Mouse (Mus musculus) CH12.LX (cell line): ENCODE results near the gene Spsb4. TPM values are rescaled to one million over a fixed set of nuclear protein-coding genes. Genes with fewer than 3 reads are reported as not detected.

ENCODE experiments used
- DNase-seq: peaks from one replicate; pipeline ENCODE4 v3.0.0-alpha.2; 2013; ENCODE audit errors: extremely low read depth
- H3K27ac ChIP-seq: 2 replicates; pipeline ENCODE4 v1.5.1; 2012; ENCODE audit warnings: low read depth, mild to moderate bottlenecking, control low read depth, moderate library complexity; ENCODE audit not compliant: insufficient read depth
- H3K27me3 ChIP-seq: replicated peaks from 2 replicates; pipeline ENCODE3; 2012; ENCODE audit warnings: inconsistent platforms
- H3K36me3 ChIP-seq, 2 experiments: replicated peaks in 1 of 2; 2 replicates each; pipeline versions ENCODE3 to v1.6.1; 2012; ENCODE audit warnings: inconsistent platforms in 1 of 2, low read length in 1 of 2, mild to moderate bottlenecking in 1 of 2, mixed read lengths in 1 of 2, moderate library complexity in 1 of 2; ENCODE audit not compliant: control insufficient read depth in 1 of 2, insufficient read depth in 1 of 2
- H3K4me1 ChIP-seq, 2 experiments: 2 replicates each; pipeline ENCODE4 v1.6.1; 2012; ENCODE audit warnings: inconsistent platforms in 1 of 2, moderate library complexity in 1 of 2; ENCODE audit not compliant: insufficient read depth in 2 of 2, control insufficient read depth in 1 of 2
- H3K4me2 ChIP-seq: 2 replicates; pipeline ENCODE4 v1.6.1; 2012; ENCODE audit warnings: low read depth, mild to moderate bottlenecking, control low read depth; ENCODE audit not compliant: poor library complexity, insufficient read depth, severe bottlenecking
- H3K4me3 ChIP-seq, 3 experiments: fragments of 150-350 bp in 1 of 3; sonication (generic) in 1 of 3; replicated peaks in 1 of 3; 2 replicates each; pipeline versions ENCODE3 to v1.5.1; 2011 to 2012; ENCODE audit warnings: low read depth in 2 of 3, low read length in 2 of 3, mild to moderate bottlenecking in 2 of 3, moderate library complexity in 2 of 3, control low read depth in 1 of 3, improper control_type of control experiment in 1 of 3, inconsistent platforms in 1 of 3, mixed read lengths in 1 of 3; ENCODE audit not compliant: poor library complexity in 1 of 3
- H3K79me2 ChIP-seq: replicated peaks from 2 replicates; pipeline ENCODE4 v1.6.1; 2012; ENCODE audit warnings: mild to moderate bottlenecking, moderate library complexity; ENCODE audit not compliant: control insufficient read depth, poor library complexity, insufficient read depth, severe bottlenecking; ENCODE audit errors: extremely low read depth
- H3K9ac ChIP-seq: 2 replicates; pipeline ENCODE4 v1.6.1; 2012; ENCODE audit warnings: low read depth, mild to moderate bottlenecking, control low read depth, moderate library complexity; ENCODE audit not compliant: insufficient read depth
- H3K9me3 ChIP-seq: replicated peaks from 2 replicates; pipeline ENCODE3; 2012; ENCODE audit warnings: low read length, inconsistent platforms, mixed read lengths
- BHLHE40 ChIP-seq: IDR thresholded peaks from 2 replicates; pipeline ENCODE4 v1.6.1; 2011; ENCODE audit warnings: mild to moderate bottlenecking, low read depth, low read length, improper control_type of control experiment
- CHD1 ChIP-seq: IDR thresholded peaks from 2 replicates; pipeline ENCODE4 v1.6.1; 2012; ENCODE audit warnings: low read depth, low read length, improper control_type of control experiment, inconsistent platforms
- CHD2 ChIP-seq: IDR thresholded peaks from 2 replicates; pipeline ENCODE4 v1.6.1; 2011; ENCODE audit warnings: low read length, improper control_type of control experiment
- E2F4 ChIP-seq: IDR thresholded peaks from 2 replicates; pipeline ENCODE4 v1.6.1; 2011; ENCODE audit warnings: low read depth, low read length, improper control_type of control experiment; ENCODE audit not compliant: insufficient replicate concordance
- EP300 ChIP-seq: IDR thresholded peaks from 2 replicates; pipeline ENCODE4 v1.6.1; 2011; ENCODE audit warnings: low read length, improper control_type of control experiment
- GABPA ChIP-seq: IDR thresholded peaks from 2 replicates; pipeline ENCODE4 v1.6.1; 2012; ENCODE audit warnings: low read depth, low read length, improper control_type of control experiment, inconsistent platforms; ENCODE audit not compliant: insufficient replicate concordance
- HCFC1 ChIP-seq: IDR thresholded peaks from 2 replicates; pipeline ENCODE4 v1.6.1; 2012; ENCODE audit warnings: low read depth, mild to moderate bottlenecking, inconsistent platforms, low read length, improper control_type of control experiment
- KAT2A ChIP-seq: IDR thresholded peaks from 2 replicates; pipeline ENCODE4 v1.6.1; 2012; ENCODE audit warnings: low read length, improper control_type of control experiment, inconsistent platforms; ENCODE audit not compliant: insufficient replicate concordance
- MAX ChIP-seq: IDR thresholded peaks from 2 replicates; pipeline ENCODE4 v1.6.1; 2011; ENCODE audit warnings: low read length, improper control_type of control experiment
- MEF2A ChIP-seq: IDR thresholded peaks from 2 replicates; pipeline ENCODE4 v1.6.1; 2014; ENCODE audit warnings: low read depth, mild to moderate bottlenecking, inconsistent platforms, low read length, improper control_type of control experiment, borderline replicate concordance
- MXI1 ChIP-seq: IDR thresholded peaks from 2 replicates; pipeline ENCODE4 v1.6.1; 2011; ENCODE audit warnings: mild to moderate bottlenecking, low read depth, low read length, improper control_type of control experiment
- MYC ChIP-seq: IDR thresholded peaks from 2 replicates; pipeline ENCODE4 v1.6.1; 2011; ENCODE audit warnings: low read depth, mild to moderate bottlenecking, improper control_type of control experiment, low read length
- NELFE ChIP-seq: IDR thresholded peaks from 2 replicates; pipeline ENCODE4 v1.6.1; 2011; ENCODE audit warnings: low read depth, low read length, improper control_type of control experiment
- NRF1 ChIP-seq: IDR thresholded peaks from 2 replicates; pipeline ENCODE4 v1.6.1; 2014; ENCODE audit warnings: low read depth, mild to moderate bottlenecking, inconsistent platforms, low read length, improper control_type of control experiment, moderate library complexity
- RCOR1 ChIP-seq: conservative IDR thresholded peaks from 2 replicates; pipeline ENCODE4 v1.6.1; 2012; ENCODE audit warnings: low read depth, mild to moderate bottlenecking, inconsistent platforms, low read length, improper control_type of control experiment
- SIN3A ChIP-seq: IDR thresholded peaks from 2 replicates; pipeline ENCODE4 v1.6.1; 2012; ENCODE audit warnings: low read length, improper control_type of control experiment, inconsistent platforms
- SMC3 ChIP-seq: IDR thresholded peaks from 2 replicates; pipeline ENCODE4 v1.6.1; 2011; ENCODE audit warnings: low read depth, low read length, improper control_type of control experiment
- TBP ChIP-seq: conservative IDR thresholded peaks from 2 replicates; pipeline ENCODE4 v1.6.1; 2011; ENCODE audit warnings: low read depth, low read length, improper control_type of control experiment
- TCF12 ChIP-seq: IDR thresholded peaks from 2 replicates; pipeline ENCODE4 v1.6.1; 2014; ENCODE audit warnings: low read depth, mild to moderate bottlenecking, inconsistent platforms, low read length, improper control_type of control experiment
- UBTF ChIP-seq: IDR thresholded peaks from 2 replicates; pipeline ENCODE4 v1.6.1; 2012; ENCODE audit warnings: low read depth, mild to moderate bottlenecking, inconsistent platforms, low read length, improper control_type of control experiment, moderate library complexity
- USF1 ChIP-seq: IDR thresholded peaks from 2 replicates; pipeline ENCODE4 v1.6.1; 2014; ENCODE audit warnings: low read depth, mild to moderate bottlenecking, inconsistent platforms, low read length, improper control_type of control experiment
- USF2 ChIP-seq: conservative IDR thresholded peaks from 2 replicates; pipeline ENCODE4 v1.6.1; 2011; ENCODE audit warnings: low read depth, low read length, improper control_type of control experiment
- ZKSCAN1 ChIP-seq: IDR thresholded peaks from 2 replicates; pipeline ENCODE4 v1.6.1; 2012; ENCODE audit warnings: low read depth, inconsistent platforms, low read length, improper control_type of control experiment, borderline replicate concordance
- dilution Hi-C: fragments of 300-500 bp; cut with MboI; formaldehyde crosslinking; loops from 2 replicates; pipeline ENCODE4 v1.14.3; 2020; ENCODE audit warnings: low sequenced_read_pairs; ENCODE audit not compliant: extremely low pct_unique_long_range_greater_than_20kb, extremely low pct_ligation_motif_present
- in situ Hi-C: fragments of 300-500 bp; cut with MboI; formaldehyde crosslinking; loops from 3 replicates; pipeline ENCODE4 v1.14.3; 2019; ENCODE audit warnings: low sequenced_read_pairs, low pct_ligation_motif_present, low pct_unique_long_range_greater_than_20kb, mixed read lengths
- polyA plus RNA-seq: library from polyadenylated mRNA; unstranded; fragments of >175 nt; gene quantifications from 2 replicates; pipeline ENCODE4 v1.2.1, GENCODE M21; 2012; ENCODE audit warnings: low read depth; ENCODE audit not compliant: insufficient read length
- total RNA-seq, 2 experiments: library from RNA; depleted of rRNA; stranded (reverse); fragments of 300-350 nt in 1 of 2; fragments of >200 nt in 1 of 2; gene quantifications; 2 replicates each; pipeline ENCODE4 v1.2.3; 2012 to 2014

Spsb4 gene
- total and polyA plus RNA-seq, 3 experiments = not detected

- Histone ChIP-seq H3K9me3 (no peaks in the 10 kb centered on the region), H3K4me2 (no peak overlapping the region), H3K27me3 (peaks cover 40% of the 10 kb centered on the region), H3K27ac (no peak overlapping the region), H3K4me3 (no peak overlapping the region), H3K9ac (no peak overlapping the region), H3K36me3 (no peaks in the 10 kb centered on the region), H3K79me2 (no peaks in the 10 kb centered on the region), H3K4me1 (no peaks in the 10 kb centered on the region)
- dilution Hi-C loops = no loop called here
- no peak for TF ChIP-seq UBTF
- no peak for TF ChIP-seq HCFC1
- TF ChIP-seq MEF2A = no peak
- TF ChIP-seq CHD2 = no peak
- TF ChIP-seq NELFE = no peak
- TF ChIP-seq TBP = no peak
- no peak for TF ChIP-seq CHD1
- TF ChIP-seq GABPA = no peak
- TF ChIP-seq USF1 = no peak
- TF ChIP-seq BHLHE40 = no peak
- no peak for TF ChIP-seq SMC3
- TF ChIP-seq SIN3A = no peak
- TF ChIP-seq EP300 = no peak
- no peak for TF ChIP-seq MXI1
- TF ChIP-seq ZKSCAN1 = no peak
- DNase-seq = no peak
- in situ Hi-C loops = no loop called here
Measured at GRCm38 (mm10) chr9:96981121-96981520, 37.5 kb downstream of the Spsb4 start.

DNA sequence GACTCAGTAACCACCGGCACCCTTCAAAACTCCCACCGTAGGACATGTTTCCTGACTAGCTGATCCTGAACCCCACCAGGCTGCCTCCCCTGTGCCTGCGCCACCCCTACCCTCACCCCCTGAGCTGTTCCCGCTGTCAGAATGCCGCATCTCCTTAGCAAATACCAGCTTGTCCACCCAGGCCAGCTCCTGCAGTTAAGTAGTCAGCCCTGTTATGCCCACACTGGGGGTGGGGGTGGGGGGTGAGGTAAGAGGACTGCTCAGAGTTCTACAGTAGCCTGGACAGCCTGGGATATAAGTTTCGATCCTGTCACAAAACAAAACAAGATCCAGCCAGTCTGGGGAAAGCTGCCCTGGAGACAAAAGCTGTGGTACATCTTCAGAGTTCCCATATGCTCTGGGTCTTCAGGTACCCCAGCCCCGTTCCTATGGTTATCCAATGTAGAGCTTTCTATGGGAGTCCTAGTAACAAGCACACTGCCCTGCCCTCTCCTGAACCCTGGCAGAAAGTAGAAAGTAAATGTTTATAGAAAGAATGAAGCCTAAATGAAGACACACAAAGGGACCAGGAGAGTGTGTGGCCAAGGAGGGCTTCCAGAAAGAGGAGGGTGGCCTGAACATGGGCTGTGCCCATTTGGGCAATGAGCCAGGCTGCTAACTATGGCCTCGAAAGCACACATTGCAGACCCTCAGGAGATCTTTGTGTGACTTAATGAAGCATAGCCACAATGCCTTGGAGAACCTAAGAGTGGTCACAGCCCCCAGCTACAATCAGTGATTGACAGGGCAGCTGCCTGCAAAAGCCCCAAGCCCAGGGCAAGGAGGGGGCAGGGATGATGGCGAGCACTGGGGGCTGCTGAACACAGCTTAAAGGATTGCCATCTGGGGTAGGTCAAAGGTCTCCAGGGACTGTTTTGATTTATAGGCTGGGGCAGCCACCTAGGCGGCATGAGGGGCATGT is 38.3 kb downstream of the Spsb4 start:
- Histone ChIP-seq H3K4me3 (no peak overlapping the region), H3K79me2 (no peaks in the 10 kb centered on the region), H3K9ac (no peak overlapping the region), H3K36me3 (no peaks in the 10 kb centered on the region), H3K4me2 (no peak overlapping the region), H3K9me3 (no peaks in the 10 kb centered on the region), H3K4me1 (no peaks in the 10 kb centered on the region), H3K27ac (no peak overlapping the region), H3K27me3 (peaks cover 39% of the 10 kb centered on the region)
- in situ Hi-C loops = no loop called here
- DNase-seq = no peak
- dilution Hi-C loops = no loop called here
- TF ChIP-seq E2F4 (no peak), NRF1 (no peak), KAT2A (no peak), USF2 (no peak), MYC (no peak), MAX (no peak), RCOR1 (no peak), BHLHE40 (no peak), TCF12 (no peak), SIN3A (no peak)
